Mouse (Mus musculus): ENCODE measurements around the gene Colec11.

The Colec11 gene

DNA sequence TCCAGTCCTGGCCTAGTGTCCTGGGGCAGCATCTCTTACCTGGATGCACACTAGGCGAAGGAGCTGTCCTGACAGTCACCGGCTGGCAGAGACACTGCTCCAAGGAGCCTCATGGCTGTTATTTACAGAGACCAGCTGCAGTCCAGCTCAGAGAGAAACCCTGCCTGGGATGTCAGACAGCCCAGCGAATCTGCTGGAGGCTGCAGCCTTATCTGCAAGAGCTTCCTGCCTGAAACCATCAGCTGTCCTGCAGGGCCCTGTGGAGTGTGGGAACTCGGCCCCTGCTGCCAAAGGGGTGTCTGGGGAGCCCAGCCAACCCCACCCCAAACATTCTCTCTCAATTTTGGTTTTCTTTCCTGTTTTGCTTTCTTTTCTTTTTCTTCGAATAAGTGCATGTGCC is at the start of gene Colec11:
Colec11 (minus strand) TSS at position 183 of the 400 bp plus-strand sequence.
- DNase-seq, result no peak

DNA sequence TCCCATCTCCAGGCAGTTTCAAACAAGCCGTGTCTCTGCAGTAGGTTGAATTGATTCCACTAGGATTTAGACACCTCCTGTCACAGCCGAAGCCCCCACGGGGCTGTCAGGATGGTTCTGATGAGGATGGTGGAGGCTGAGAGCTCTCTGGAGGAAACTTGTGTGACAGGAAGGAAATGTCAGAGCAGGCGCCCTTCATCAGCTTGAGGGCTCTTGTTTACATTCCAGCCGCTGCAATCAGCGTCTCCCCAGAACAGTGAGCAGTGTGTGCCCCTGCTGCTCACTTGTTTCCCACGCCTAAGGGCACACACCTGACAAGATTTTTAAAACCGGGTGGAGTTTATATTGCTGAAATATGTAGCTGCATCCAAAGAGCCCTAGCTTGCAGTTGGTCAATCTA is 44.1 kb upstream of the Colec11 start:
- no peak for DNase-seq

DNA sequence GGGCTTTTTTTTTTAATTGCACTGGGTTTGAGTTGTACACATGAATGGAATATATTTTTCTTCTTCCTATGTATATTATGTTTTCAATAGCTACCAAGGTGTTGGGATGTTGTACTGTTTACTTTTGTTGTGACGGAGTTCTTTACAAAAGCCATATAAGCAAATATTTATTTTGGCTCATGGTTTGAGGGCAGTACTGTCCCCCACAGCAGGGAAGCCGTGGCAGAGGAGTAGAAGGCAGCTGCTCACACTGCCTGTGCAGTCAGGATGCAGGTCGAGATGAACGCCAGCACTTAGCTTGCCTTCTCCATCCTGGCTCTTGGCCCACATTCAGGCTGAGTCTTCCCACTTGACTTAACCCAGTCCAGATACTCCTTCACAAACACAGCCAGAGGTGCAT is 43.6 kb upstream of the Colec11 start:
- no peak for DNase-seq

DNA sequence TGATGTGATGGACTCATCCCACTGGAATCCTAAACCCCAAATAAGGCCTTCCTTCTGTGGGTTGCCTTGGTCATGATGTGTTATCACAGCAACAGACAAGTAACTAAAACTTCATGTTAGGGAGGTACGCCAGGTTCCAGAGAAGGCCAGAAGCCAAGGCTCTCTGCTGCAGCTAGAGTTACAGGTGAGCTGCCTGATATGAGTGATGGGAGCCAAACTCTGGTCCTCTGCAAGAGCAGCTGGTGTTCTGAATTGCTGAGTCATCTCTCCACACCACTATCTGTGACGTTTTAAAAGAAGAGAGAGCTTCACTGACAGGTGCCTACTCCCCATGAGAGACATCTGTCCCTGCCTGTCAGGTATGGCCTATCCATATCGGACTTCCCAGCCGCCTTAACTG is 39.5 kb upstream of the Colec11 start:
- no peak for DNase-seq

DNA sequence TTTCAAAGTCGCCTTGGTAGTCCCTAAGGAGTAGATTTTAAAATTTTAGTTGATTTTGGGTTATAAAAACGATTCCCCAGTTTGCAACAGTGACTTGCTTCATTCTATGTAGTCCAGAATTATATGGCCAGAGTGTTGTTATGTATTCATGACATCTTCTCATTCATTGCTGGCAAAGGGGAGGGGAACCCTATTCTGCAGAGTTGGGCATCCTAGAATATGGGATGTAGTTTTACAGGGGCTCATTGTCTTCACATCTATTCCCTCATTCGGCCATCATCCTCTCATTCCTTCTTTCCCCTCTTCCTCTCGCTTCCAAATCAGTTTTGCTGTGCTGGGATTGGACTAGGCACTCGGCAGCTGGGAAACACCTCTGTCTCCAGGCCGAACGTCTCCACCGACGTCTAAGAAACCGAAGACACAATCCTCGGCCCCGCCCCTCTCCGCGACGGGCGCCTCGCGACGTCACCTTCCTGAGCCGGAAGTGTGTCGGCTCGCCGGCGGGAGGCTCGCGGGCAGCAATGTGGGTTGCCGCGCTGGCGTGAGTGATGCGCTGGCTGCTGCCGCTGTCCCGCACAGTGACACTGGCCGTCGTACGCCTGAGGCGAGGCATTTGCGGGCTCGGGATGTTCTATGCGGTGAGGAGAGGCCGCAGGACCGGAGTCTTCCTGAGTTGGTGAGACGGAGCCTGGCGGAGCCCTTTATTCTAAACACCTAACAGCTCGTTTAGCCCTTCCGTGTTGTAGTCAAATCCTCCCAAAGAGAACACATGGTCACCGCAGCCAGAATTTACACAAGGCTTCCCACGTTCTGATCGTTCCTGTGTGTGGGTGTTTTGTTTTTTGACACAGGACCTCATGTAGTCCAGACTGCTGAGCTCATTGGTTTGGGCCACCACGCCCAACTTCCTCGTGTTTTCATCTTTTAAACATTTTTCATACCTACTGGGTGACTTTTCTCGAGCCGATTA is 26.2 kb upstream of the Colec11 start, which contains the start of gene Rnaseh1:
Rnaseh1 (plus strand) TSS at position 462 of the 970 bp plus-strand sequence.
- DNase-seq, result peak; percentile 89

DNA sequence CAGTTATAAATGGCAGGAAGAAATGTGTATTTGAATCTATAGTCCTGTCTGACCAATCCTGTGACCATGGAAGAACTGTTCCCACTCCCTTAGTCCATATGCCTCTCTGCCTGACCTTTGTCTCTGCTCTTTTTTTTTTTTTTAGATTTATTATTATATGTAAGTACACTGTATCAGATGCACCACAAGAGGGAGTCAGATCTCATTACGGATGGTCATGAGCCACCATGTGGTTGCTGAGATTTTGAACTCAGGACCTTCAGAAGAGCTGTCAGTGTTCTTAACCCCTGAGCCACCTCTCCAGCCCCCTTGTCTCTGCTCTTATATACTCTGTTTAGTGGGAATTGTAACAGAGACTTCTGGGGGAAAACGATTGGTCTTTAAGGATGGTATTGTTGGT is 15.6 kb upstream of the Colec11 start:
- no peak for DNase-seq

DNA sequence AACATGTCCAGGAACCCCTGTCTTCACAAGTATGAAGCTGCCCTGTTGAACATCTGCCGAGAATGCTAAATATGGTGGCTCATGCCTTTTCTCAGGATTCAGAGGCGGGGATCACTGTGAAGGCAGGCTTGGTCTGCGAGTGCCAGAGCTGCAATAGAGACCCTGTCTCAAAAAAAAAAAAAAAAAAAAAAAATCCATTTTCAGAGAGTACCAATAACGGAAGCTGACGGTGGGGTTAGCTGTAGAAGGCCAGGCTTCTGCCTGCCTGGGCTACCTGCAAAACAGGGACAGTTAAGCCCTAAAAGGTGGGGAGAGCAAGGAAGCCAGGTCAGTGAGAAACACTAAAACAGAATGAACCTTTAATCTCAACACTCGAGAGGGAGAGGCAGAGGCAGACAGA is 13.4 kb upstream of the Colec11 start:
- no peak for DNase-seq

DNA sequence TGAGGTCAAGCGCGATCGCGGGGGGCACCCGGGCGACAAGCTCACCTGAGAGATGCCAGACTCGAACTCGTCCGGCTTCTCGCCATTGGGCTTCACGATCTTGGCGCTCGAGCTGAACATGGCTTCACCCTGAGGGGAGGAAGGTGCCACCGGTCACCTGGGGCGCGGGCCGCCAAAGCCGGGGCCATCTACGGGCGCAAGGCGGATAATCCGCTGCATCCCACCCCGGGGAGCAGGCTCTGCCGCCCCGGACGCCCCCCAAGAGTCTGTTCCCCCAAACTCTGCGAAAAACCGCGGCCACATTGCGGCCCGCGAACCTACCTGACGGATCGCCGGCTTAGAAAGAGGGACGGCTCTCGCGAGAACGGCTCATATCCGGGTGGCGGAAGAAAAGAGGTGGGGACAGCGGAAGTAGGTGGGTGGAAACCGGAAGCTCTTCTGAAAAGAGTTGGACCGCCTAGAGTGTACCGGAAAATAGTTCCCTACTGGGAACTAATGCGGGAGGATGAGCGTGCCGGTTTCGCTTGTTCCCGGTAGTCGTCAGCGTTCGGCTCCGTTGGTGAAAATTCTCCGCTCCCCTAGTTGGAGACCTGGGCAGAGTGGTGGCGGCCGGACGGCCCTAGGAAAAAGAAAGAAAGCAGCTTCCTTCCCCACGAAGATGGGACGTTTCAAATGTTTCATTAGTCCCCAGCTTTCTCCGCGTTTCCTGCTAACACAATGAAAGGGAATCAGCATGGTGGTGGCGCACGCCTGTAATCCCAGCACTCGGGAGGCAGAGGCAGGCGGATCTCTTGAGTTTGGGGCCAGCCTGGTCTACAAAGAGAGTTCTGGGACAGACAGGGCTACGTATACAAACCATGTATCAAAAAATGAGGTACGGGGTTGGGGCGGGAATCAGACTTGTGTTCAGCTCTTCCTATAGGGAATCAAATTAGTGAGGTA is 12.6 kb upstream of the Colec11 start, which contains the start of gene Rps7:
Rps7 (minus strand) TSS at position 419 of the 942 bp plus-strand sequence.
- DNase-seq, result peak; percentile 87

DNA sequence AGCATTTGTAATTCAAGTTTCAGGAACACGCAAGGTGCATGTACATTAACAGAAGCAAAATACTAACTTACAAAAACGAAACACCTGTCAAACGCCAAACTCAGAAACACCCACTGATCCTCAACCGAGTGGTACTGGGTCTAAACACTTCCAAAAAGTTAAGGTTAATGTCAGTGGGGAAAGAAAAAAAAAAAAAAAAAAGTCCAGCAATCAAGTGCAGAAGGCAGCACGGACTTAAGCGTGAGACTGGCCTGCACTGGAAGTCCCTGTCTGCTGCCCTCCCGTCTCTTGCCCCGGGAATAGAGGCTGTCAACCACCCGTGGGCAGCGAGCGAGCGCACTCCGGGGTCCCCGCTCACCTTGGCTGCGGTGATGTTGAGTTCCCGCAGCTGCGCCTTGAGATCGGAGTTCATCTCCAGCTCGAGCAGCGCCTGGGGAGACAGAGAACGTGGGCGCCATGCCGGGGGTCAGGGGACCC is 11.9 kb upstream of the Colec11 start:
- DNase-seq, result no peak

DNA sequence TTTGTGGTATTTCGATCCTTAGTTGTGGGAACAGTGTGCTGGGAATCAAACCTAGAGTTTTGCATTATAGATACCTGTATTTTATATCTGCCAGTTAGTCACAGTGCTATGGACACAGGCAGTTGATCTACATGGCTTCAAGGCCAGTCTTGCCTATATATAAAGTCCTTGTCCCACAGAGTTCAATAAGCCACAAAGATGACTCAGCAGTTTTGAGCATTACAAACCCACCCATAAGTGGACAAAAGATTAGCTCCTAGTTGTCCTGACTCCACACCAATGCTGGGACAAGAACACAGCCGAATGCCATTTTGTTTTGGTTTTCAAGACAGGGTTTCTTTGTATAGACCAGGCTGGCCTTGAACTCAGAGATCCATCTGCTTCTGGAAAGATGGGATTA is 5.3 kb upstream of the Colec11 start:
- DNase-seq, result no peak

DNA sequence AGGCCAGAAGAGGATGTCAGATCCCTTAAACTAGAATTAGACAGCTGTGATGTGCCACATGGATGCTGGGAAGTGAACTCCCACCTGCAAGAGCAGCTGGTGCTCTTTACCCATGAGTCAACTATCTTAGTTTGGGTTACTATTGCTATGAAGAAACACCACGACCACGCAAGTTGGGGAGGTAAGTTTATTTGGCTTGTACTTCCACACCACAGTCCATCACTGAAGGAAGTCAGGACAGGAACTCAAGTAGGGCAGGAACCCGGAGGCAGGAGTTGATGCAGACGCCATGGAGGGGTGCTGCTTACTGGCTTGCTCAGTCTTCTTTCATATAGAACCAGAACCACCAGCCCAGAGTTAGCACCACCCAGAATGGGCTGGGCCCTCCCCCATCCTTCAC is 3.9 kb upstream of the Colec11 start:
- DNase-seq, result no peak

DNA sequence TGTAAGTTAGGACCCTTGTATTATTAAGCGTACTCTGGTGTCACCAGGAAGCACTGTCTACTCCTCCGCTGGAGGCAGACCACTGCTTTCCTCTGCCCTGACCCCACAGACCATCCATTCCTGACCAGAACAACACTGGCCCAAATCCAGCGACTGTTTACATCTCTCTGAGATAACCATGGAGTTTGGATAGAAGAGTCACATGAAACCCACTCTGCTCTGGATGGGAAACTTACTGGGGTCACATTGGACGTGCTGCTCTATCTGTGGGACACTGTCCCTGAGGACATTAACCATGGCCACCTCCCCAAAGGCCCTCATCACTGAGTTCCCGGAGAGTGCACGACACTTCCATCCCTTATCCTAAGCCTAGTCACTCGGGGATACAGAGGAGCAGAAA is 2.2 kb upstream of the Colec11 start:
- no peak for DNase-seq

DNA sequence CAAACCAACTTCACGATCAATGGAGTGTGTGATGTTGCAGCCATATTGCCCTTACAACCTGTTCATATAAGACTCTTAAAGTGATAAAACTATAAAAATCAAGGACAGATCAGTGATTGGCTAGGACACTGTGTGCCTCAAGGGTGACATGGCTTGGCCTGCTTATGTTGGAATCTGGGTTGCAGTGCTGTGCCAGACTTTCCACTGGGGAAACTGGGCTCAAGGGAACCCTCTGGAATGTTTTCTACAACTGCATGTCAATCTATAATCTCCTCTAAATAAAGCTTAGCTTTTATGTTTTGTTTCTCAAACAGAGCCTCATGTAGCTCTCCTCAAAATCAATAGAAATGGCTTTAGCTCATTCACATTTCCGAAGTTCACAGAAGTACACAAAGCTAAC is 1.1 kb upstream of the Colec11 start:
- no peak for DNase-seq

DNA sequence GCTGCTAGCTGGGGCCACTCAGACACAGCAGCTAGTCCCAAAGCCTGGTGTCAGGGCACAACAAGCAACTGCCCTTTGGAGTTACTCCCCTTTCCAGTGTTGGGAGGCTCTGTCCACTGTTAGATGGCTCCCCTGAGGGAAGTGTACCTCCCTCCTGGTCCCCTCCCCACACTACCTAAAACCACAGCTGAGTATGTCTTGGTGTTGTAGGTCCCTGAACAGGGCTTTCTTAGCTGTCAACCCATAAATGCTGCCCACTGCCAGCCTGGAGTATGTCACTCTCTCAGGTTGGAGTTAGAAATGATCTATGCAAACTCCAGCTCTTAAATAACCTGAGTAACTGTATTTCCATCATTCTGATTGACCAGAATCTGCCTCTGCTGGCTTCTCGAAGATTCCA is 536 bp downstream of the Colec11 start:
- no peak for DNase-seq

DNA sequence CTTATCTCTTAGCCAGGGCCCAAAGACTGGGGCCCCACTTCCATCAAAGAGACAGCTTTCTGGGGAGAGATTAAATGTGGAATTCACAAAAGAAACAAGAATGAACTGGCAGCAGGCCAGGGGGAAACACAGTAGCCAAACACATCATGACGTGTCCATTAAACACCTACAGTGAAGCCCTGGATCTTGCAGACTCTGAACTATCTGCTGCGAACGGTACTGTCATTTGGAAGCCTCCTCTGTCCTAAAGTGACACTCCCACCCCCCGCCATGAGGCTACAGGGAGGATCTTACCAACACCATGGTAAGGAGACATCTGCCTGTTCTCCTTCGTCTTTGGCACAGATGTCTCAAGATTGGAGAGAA is 1.0 kb downstream of the Colec11 start:
- DNase-seq, result no peak

DNA sequence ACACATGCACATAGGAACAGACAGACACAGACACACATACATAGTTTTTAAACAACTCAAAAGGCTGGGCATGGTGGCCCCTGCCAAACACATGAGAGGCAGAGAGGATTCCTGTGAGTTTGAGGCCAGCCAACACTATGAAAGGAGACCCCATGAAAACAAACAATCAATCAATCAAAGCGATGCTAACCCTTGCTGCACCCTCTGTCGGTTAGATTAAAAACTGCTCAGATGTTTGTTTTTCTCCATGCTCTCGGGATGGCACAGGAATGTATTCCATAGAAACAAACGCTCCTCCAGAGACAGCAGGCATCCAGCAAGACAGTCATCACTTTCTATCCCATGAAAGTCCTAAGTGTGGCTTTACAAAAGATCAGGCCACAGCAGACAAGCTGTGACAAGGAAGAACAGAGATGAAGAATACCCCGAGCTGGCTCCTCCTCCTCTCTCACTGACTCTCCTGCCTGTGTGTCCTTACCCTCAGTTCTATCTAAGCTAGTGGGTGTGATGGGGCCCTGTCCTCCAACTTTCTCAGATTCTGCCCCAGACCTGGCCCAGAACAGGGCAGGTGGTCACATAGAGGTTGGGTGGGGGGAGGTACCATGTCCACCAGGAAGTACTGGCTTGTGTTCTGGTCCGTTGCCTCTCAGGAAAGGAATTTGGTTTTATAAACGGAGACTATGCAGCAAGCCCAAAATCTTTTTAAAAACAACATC is 1.6 kb downstream of the Colec11 start:
- no peak for DNase-seq

DNA sequence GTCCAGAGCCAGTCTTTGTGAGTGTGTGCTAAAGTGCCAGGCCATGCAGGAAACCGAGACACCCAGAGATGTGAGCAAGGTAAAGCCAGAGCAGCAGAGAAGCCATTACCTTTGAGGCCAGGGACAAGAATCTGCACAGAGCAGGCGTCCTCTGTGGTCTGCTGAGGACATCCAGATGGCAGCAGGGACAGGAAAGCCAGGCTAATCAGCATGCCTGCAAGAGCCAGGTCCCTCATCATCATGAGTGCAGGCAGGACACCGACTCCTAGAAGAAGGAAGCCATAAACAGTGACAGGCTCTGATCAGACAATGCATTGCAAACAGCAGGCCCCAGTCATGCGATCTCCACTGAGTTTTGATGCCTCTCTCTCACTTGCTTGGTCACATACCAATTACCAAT is 5.9 kb downstream of the Colec11 start:
- DNase-seq, result no peak

DNA sequence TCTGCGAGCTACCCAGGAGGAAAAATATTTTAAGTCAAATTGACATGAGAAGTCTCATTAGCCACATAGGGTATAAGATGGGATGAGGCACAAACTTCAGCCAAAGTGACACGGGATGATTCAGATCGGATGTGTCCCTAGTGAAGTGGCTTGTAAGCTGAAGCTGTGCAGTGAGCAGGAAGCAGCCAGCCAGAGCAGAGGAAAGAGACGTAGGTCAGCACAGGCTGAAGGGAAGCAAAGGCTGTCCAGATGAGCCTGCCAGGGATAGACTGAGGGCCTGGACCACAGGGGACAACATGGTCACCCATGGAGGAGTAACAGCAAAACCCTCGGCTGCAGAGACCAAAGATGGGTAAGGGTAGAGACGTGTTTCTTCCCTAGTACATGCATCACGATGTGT is 8.8 kb downstream of the Colec11 start:
- no peak for DNase-seq

DNA sequence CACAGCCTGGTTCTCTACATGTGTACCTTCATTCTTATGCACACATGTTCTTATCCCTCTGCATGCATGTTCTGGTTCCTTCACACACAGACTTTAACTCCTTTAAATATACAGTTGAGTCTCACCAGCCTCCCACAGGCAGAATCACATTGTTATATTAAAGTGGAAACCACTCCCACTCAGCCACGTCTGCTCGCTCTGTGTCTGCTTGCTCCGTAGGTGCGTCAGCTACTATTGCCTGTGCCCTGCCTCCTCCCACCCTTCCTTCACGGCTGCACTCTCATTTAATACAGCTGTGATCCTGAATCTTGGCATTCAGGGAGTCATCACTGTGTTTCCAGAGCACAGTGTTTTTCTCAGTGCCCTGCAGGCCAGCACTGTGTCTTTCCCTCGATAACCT is 10.8 kb downstream of the Colec11 start:
- no peak for DNase-seq

DNA sequence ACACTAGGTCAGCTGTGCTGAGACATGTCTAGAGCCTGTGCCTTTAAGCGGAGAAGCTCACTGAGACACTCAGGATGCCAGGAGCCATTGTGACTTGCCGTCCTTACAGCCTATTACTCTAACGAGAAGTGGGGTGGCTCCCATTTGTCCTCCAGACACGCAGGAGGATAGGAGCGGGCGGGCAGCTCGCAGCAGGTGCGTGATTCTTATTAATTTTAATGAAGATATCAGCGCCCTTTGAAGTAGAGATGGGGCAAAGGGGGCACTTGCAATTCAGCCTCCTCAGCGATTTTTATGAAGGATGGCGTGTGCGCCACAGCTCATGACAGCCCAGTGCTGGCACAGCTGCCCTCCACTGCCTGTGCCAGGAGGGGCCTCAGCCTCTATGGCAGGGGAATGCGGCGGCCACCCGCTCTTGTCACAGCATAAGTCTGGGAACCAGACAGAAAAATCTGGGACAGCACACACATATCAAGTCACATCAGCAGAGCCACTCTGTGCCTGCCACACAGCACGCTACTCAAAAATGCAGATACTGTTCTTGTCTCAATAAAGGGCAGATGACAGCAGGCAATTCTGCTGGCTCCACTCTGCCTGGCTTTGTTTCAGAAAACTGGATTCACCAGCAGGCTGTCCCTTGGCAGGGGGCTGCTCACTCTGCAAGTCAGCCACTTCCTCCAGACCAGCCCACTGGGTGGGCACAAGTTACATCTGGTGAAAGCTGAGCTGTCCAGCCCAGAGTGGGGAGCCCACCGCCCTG is 15.5 kb downstream of the Colec11 start:
- DNase-seq, result peak; percentile 38

DNA sequence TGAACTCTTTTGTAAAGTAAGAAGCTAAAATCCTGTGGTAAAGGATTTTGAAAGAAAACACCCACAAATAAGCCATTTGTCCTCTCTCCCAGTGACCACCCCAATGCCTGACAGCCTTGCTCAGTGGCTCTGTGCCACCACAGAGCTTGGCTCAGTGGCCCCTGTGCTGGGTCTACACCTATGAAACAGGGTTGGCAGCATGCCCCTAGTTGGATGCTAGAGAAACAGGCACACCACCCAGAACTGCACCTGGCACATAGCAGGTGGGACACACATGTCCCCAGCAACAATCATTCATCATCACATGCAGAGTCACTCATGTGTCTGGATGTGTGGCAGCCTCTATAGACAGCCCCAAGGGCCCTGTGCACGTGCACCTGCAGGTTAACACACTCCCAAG is 19.7 kb downstream of the Colec11 start:
- no peak for DNase-seq

DNA sequence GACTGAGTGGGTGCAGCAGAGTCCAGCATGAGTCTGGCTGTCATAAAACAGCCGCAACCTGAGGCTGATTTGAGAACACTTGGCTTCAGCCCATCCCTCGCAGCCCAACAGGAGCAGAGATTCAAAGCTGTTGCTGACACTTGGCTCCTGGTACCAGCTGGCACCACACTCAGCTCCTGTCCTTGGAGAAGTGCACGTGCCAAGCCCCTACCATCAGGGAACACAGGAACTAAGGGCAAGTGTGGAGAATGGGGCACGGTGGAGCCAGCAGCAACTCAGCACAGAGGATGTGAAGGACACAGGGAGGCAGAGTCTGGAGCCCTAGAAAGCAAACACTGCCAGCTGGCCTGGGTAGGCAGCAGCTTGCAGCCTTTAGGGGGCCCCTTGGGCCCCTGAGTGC is 20.9 kb downstream of the Colec11 start:
- DNase-seq, result no peak
